Mouse (Mus musculus): ENCODE measurements around the gene Ccdc180. TPM values are rescaled to one million over a fixed set of nuclear protein-coding genes. Genes with fewer than 3 reads are reported as not detected.
A peak's percentile ranks its signal among the peaks of the same experiment; 100 is the strongest.

The Ccdc180 gene
- polyA plus RNA-seq, 1 experiment: 0.10 TPM

- DNase-seq (ENCODE audit: extremely low spot score in 1 of 2, low spot score in 1 of 2): no peak
Measured at GRCm38 (mm10) chr4:45969051-45969450, 78.9 kb downstream of the Ccdc180 start.

DNA sequence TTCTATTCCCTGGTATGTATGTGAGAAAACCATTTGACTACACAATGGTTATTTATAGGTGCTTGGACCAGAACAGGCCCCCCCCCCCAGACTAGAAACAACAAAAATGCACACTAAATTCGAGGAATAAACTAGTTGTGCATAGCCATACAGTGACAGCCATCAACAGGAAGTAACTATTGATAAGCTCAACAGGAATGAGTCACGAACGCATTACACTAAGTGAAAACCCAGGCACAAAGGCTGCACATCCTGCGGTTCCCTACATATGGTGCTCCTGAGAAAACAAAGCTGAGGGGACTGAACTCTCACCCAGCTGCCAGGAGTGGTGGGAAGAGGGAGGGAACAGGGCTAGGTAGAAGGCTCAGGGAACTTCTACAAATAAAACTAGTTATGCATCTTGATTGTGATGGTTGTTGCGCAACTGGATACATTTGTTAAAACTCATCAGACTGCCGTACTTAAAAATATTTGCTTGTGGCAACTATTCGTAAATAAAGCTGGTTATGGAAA, 80.0 kb downstream of the Ccdc180 start:
- DNase-seq (ENCODE audit: extremely low spot score in 1 of 2, low spot score in 1 of 2): no peak

GRCm38 (mm10) chr4:45971806-45972447, 81.8 kb downstream of the Ccdc180 start:
- peak; percentile 94 to 99 for DNase-seq (ENCODE audit: extremely low spot score in 1 of 2, low spot score in 1 of 2)

- DNase-seq (ENCODE audit: extremely low spot score in 1 of 2, low spot score in 1 of 2): peak; percentile 14 to 54
Measured at GRCm38 (mm10) chr4:45972448-45972854, 82.3 kb downstream of the Ccdc180 start.

DNA sequence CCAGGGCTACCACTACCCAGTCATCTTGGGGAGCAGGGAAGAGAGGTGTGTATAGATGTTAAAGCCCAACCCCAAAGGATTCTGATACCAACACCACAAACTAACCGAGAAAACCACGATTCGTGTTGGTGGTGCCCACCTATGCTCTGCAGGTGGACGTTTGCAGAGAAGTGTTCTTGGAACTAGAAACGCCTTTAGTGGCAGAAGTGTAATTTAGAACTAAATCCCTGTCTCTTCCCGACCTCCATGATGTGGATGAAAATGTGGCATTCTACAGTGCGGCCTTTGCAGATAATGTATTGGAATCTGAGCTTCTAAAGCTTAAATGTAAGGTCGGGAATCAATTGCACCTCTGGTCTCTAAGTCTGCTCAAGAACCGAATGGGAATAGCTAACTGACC, 82.8 kb downstream of the Ccdc180 start:
- DNase-seq (ENCODE audit: extremely low spot score in 1 of 2, low spot score in 1 of 2): peak in 1 of 2 experiments; percentile 11

DNA sequence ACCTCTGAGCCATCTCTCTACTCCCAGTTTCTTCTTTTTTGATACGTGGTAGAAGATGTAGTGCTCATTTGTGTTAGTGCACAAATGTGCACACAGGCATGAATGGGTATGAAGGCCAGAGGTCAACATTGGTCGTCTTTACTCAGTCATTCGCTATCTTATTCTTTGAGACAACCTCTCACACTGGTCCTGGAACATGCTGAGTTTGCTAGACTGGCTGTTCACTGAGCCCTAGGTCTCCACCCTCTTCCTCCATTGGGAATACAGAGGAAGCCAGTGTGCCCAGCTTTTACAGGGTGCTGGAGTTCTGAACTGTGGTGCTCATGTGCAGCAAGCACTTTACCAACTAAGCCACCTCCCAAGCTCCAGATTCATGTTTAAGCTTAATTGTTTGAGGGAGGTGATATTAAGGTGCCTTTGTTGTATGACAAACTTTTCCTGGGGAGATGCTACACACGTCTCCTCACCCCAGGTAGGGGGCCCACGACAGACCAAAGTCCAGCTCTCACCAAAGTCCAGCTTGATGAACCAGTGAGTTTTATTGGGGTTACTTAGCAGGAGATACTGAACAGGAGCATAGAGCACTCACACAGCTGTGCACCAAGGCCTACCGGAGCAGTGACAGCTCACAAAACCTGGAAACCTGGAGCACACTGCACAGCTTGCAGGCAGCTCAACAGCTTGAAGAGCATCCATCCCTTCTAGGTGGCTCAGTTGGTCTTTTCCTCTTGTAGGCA, 87.0 kb downstream of the Ccdc180 start:
- DNase-seq (ENCODE audit: extremely low spot score in 1 of 2, low spot score in 1 of 2): no peak

GRCm38 (mm10) chr4:45979916-45980315, 89.8 kb downstream of the Ccdc180 start:
- no peak for DNase-seq (ENCODE audit: extremely low spot score in 1 of 2, low spot score in 1 of 2)

GRCm38 (mm10) chr4:45981054-45981453, 91.0 kb downstream of the Ccdc180 start:
- no peak for DNase-seq (ENCODE audit: extremely low spot score in 1 of 2, low spot score in 1 of 2)

GRCm38 (mm10) chr4:45990427-45991135, 100.5 kb downstream of the Ccdc180 start:
- no peak for DNase-seq (ENCODE audit: extremely low spot score in 1 of 2, low spot score in 1 of 2)

GRCm38 (mm10) chr4:45998536-45998935, 108.4 kb downstream of the Ccdc180 start:
- peak in 1 of 2 experiments; percentile 24 for DNase-seq (ENCODE audit: extremely low spot score in 1 of 2, low spot score in 1 of 2)

Other genes with a start within 250 kb of the Ccdc180 start
- gene Aldh1b1, start 91.3 kb upstream of the Ccdc180 start, polyA plus RNA-seq (2012; rRNA removed): 7.6 and 8.6 TPM in 2 replicates
- gene Igfbpl1, start 63.4 kb upstream of the Ccdc180 start, polyA plus RNA-seq (2012; rRNA removed): 13.1 and 13.8 TPM in 2 replicates
- 0.10 and 0.13 TPM in 2 replicates for gene Stra6l, start 41.6 kb upstream of the Ccdc180 start, polyA plus RNA-seq (2012; rRNA removed)
- 28.2 and 30.7 TPM in 2 replicates for gene Tdrd7, start 75.0 kb downstream of the Ccdc180 start, polyA plus RNA-seq (2012; rRNA removed)
- 58.6 and 63.5 TPM in 2 replicates for gene Tmod1, start 148.6 kb downstream of the Ccdc180 start, polyA plus RNA-seq (2012; rRNA removed)
- gene Ncbp1, start 248.3 kb downstream of the Ccdc180 start, polyA plus RNA-seq (2012; rRNA removed): 56.9 and 64.1 TPM in 2 replicates
- 13.6 and 14.9 TPM in 2 replicates for gene Tstd2, start 248.4 kb downstream of the Ccdc180 start, polyA plus RNA-seq (2012; rRNA removed)